Mouse (Mus musculus) forebrain, embryonic 14.5 days (tissue): ENCODE data around the gene Ifng. TPM values are rescaled to one million over a fixed set of nuclear protein-coding genes. Genes with fewer than 3 reads are reported as not detected.

Experiments
- ATAC-seq: fragments of 200-750 bp; cut with Nextera tagmentation; 2 replicates; pipeline ENCODE4 v1.8.0; 2017; ENCODE audit warnings: mild to moderate bottlenecking, moderate library complexity
- DNase-seq: peaks from one replicate; pipeline ENCODE4 v3.0.0-alpha.2; 2015; ENCODE audit warnings: low spot score
- H3K27ac ChIP-seq: fragments of 300-500 bp; sonication (generic); 2 replicates; pipeline ENCODE4 v1.5.1; 2014; ENCODE audit warnings: low read depth, mild to moderate bottlenecking, control low read depth, low read length, moderate library complexity
- H3K27me3 ChIP-seq: fragments of 300-500 bp; sonication (generic); replicated peaks from 2 replicates; pipeline ENCODE4 v1.6.1; 2014; ENCODE audit warnings: low read length, control low read depth, mixed read lengths; ENCODE audit not compliant: control insufficient read depth, insufficient read depth
- H3K36me3 ChIP-seq: fragments of 300-500 bp; sonication (generic); 2 replicates; pipeline ENCODE4 v1.6.1; 2014; ENCODE audit warnings: low read length, control low read depth; ENCODE audit not compliant: control insufficient read depth, insufficient read depth
- H3K4me1 ChIP-seq: fragments of 300-500 bp; sonication (generic); 2 replicates; pipeline ENCODE4 v1.6.1; 2014; ENCODE audit warnings: antibody characterized with exemption, low read length, control low read depth; ENCODE audit not compliant: control insufficient read depth, insufficient read depth
- H3K4me2 ChIP-seq: fragments of 300-500 bp; sonication (generic); 2 replicates; pipeline ENCODE4 v1.6.1; 2014; ENCODE audit warnings: mild to moderate bottlenecking, control low read depth, low read length
- H3K4me3 ChIP-seq: fragments of 300-500 bp; sonication (generic); 2 replicates; pipeline ENCODE4 v1.5.1; 2014; ENCODE audit warnings: low read depth, low read length, control low read depth
- H3K9ac ChIP-seq: fragments of 300-500 bp; sonication (generic); 2 replicates; pipeline ENCODE4 v1.6.1; 2014; ENCODE audit warnings: mild to moderate bottlenecking, low read length, control low read depth, moderate library complexity
- H3K9me3 ChIP-seq: fragments of 300-500 bp; sonication (generic); replicated peaks from 2 replicates; pipeline ENCODE4 v1.6.1; 2016; ENCODE audit warnings: low read length, control low read depth, mixed read lengths; ENCODE audit not compliant: control insufficient read depth
- WGBS: fragments of 180-500 bp; shearing (Covaris S2); extraction: QIAGEN DNeasy Blood & Tissue Kit; methylation state at CpG from one replicate; pipeline ENCODE4 v1.1.7; 2014; 5-methylcytosine and 5-hydroxymethylcytosine counted together
- polyA plus RNA-seq: library from polyadenylated mRNA; unstranded; fragments of >200 nt; fragmentation: Nextera tagmentation; extraction: Ambion mirVana; gene quantifications from 2 replicates; pipeline ENCODE4 v1.2.1, GENCODE M21; 2014

The Ifng gene
- polyA plus RNA-seq, 1 experiment from 2014 or later: not detected

DNA sequence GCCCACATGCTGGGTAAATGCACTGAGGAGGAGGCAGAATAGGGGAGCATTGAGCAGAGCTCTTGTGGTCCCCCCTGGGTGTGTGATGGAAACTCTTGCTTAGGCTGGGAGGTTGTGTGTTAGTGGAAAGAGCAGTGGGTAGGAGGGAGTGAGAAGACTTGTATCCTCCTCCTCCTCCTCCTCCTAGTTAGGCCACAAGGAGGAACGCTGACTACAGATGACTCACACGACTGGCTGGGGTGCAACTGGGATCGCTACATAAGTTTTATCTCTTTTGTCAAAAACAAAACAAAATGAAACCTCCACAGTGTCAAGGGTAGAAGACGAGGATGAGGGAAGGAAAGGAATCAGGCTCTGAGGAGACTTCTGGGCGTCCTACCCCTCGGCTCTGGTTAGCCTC lies 2.2 kb downstream of the Ifng start:
- H3K9ac ChIP-seq: no peak overlapping the region
- H3K4me2 ChIP-seq: no peak overlapping the region
- no peaks in the 10 kb centered on the region for H3K36me3 ChIP-seq
- DNase-seq (no peak), ATAC-seq (no peak)
- no peaks in the 10 kb centered on the region for H3K4me1 ChIP-seq
- H3K4me3 ChIP-seq: no peak overlapping the region
- no peaks in the 10 kb centered on the region for H3K9me3 ChIP-seq
- WGBS: 88% methylated on average over 6 of the region's 6 CpGs
- no peak overlapping the region for H3K27ac ChIP-seq
- no peaks in the 10 kb centered on the region for H3K27me3 ChIP-seq

- Histone ChIP-seq H3K36me3 (no peaks in the 10 kb centered on the region), H3K27ac (no peak overlapping the region), H3K4me2 (no peak overlapping the region), H3K27me3 (no peaks in the 10 kb centered on the region), H3K4me1 (no peaks in the 10 kb centered on the region), H3K4me3 (no peak overlapping the region), H3K9me3 (no peaks in the 10 kb centered on the region), H3K9ac (no peak overlapping the region)
- 95% methylated on average over 6 of the region's 6 CpGs for WGBS
- DNase-seq: no peak
- ATAC-seq: no peak
Observed at GRCm38 (mm10) chr10:118445021-118445420, 4.2 kb downstream of the Ifng start.

GRCm38 (mm10) chr10:118445502-118445901 lies 4.7 kb downstream of the Ifng start:
- Histone ChIP-seq H3K27me3 (no peaks in the 10 kb centered on the region), H3K36me3 (no peaks in the 10 kb centered on the region), H3K4me2 (no peak overlapping the region), H3K4me1 (no peaks in the 10 kb centered on the region), H3K27ac (no peak overlapping the region), H3K9ac (no peak overlapping the region), H3K9me3 (no peaks in the 10 kb centered on the region), H3K4me3 (no peak overlapping the region)
- no peak for DNase-seq
- ATAC-seq: no peak
- 66% methylated on average over 8 of the region's 8 CpGs for WGBS

DNA sequence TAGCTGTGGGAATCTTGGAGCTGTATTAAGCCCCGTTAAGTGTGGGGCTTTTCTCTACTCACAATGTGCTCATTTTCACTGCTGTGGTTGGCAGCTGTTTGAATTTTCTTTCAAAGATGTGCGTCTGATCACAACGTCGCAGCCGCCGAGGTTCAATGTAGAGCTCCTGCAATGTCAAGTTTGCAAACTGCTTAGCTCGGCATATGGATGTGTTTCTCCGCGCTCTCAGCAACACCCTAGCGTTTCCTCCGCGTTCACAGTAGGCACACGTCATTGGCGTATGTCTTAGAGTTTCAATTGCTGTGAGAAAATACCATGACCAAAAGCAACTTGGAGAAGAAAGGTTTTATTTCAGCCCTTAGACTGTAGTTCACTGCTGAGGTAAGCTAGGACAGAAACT lies 5.1 kb downstream of the Ifng start:
- no peak overlapping the region for H3K4me2 ChIP-seq
- no peak overlapping the region for H3K4me3 ChIP-seq
- DNase-seq (peak; percentile 7), ATAC-seq (no peak)
- 66% methylated on average over 14 of the region's 14 CpGs for WGBS
- H3K27ac ChIP-seq: no peak overlapping the region
- H3K9me3 ChIP-seq: no peaks in the 10 kb centered on the region
- no peaks in the 10 kb centered on the region for H3K27me3 ChIP-seq
- no peak overlapping the region for H3K9ac ChIP-seq
- H3K4me1 ChIP-seq: no peaks in the 10 kb centered on the region
- no peaks in the 10 kb centered on the region for H3K36me3 ChIP-seq

GRCm38 (mm10) chr10:118451747-118452146 lies 10.9 kb downstream of the Ifng start:
- Histone ChIP-seq H3K4me3 (no peak overlapping the region), H3K4me1 (no peaks in the 10 kb centered on the region), H3K9me3 (no peaks in the 10 kb centered on the region), H3K27me3 (no peaks in the 10 kb centered on the region), H3K4me2 (no peak overlapping the region), H3K27ac (no peak overlapping the region), H3K9ac (no peak overlapping the region), H3K36me3 (no peaks in the 10 kb centered on the region)
- DNase-seq (no peak), ATAC-seq (no peak)
- WGBS: 86% methylated on average over 2 of the region's 2 CpGs

DNA sequence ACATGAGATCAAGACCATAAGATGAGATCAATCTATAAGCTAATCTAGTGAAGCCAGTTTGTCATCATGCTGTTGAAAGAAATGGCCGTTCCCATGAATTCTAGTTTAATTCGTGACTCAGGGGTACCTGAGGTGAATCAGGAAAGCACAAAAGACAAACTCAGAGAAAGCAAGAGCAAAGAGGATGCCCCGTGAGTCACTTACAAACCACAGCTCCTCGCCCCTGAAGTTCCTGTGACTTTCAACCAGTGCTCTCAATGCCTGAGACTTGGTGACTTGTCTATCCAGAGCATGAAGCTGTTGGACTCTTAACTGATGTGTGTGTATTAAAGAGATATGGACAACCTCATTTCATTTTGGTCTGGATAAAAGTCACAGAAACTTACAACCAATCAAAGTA lies 17.9 kb downstream of the Ifng start:
- no peak overlapping the region for H3K27ac ChIP-seq
- H3K9ac ChIP-seq: no peak overlapping the region
- DNase-seq: no peak
- no peak overlapping the region for H3K4me2 ChIP-seq
- no peaks in the 10 kb centered on the region for H3K27me3 ChIP-seq
- H3K4me1 ChIP-seq: no peaks in the 10 kb centered on the region
- H3K9me3 ChIP-seq: no peaks in the 10 kb centered on the region; the same call in 1 of the 2 replicates
- H3K4me3 ChIP-seq: no peak overlapping the region
- ATAC-seq: no peak
- no peaks in the 10 kb centered on the region for H3K36me3 ChIP-seq
- WGBS: 86% methylated on average over 4 of the region's 4 CpGs

GRCm38 (mm10) chr10:118461126-118461767 lies 20.4 kb downstream of the Ifng start:
- Histone ChIP-seq H3K36me3 (no peaks in the 10 kb centered on the region), H3K9ac (no peak overlapping the region), H3K4me2 (no peak overlapping the region), H3K27ac (no peak overlapping the region), H3K4me3 (no peak overlapping the region), H3K9me3 (no peaks in the 10 kb centered on the region; the same call in 1 of the 2 replicates), H3K4me1 (no peaks in the 10 kb centered on the region), H3K27me3 (no peaks in the 10 kb centered on the region)
- DNase-seq: no peak
- no peak for ATAC-seq
- 51% methylated on average over 6 of the region's 6 CpGs for WGBS

DNA sequence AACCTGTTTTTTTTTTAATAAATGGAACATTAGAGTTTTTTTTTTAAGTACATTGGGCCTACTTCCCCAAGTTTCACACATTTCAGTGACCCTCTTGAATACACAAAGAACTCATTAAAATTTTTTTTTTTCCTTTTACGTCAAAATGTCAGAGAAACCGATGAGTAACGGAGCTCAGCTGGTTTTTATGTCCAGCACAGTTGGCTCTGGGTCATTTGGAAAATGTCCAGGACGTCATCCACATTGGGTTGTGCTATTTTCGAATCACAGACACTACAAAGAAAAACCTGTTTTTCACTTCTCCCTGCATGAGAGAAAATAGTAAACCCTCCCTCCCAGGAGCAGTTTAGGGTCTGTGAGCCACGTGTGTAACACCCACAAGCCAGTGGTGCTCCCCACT lies 25.6 kb downstream of the Ifng start:
- 68% methylated on average over 6 of the region's 6 CpGs for WGBS

DNA sequence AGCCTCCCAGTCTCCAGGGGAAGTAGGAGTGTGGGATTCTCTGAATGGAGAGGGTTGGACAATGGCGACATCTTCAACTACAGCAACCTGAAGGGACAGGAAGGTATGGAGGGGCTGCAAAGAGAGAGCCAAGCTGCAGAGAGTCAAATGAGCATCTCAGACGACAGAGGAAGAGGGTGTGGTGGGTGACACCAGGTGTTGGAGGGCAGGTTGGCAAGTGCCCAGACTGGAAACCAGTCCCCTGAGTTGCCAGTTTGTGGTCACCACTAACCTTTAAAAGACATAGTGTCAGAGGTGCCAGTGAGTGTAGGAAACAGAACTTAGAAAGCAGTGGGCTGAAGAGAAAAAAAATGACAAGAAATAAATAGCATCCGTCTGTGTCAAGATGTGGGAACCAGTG lies 28.2 kb downstream of the Ifng start:
- no peak overlapping the region for H3K9ac ChIP-seq
- no peak overlapping the region for H3K27ac ChIP-seq
- DNase-seq: no peak
- 89% methylated on average over 3 of the region's 3 CpGs for WGBS
- no peaks in the 10 kb centered on the region for H3K27me3 ChIP-seq
- H3K36me3 ChIP-seq: no peaks in the 10 kb centered on the region
- ATAC-seq: no peak
- no peaks in the 10 kb centered on the region; the same call in 1 of the 2 replicates for H3K9me3 ChIP-seq
- no peak overlapping the region for H3K4me3 ChIP-seq
- no peaks in the 10 kb centered on the region for H3K4me1 ChIP-seq
- no peak overlapping the region for H3K4me2 ChIP-seq

More for the DNA sequence above, 25.6 kb downstream of the Ifng start:
- no peak overlapping the region for H3K4me3 ChIP-seq
- no peak overlapping the region for H3K9ac ChIP-seq
- no peaks in the 10 kb centered on the region for H3K27me3 ChIP-seq
- H3K4me2 ChIP-seq: no peak overlapping the region
- peak; percentile 1 for DNase-seq
- no peaks in the 10 kb centered on the region; the same call in 1 of the 2 replicates for H3K9me3 ChIP-seq
- no peak overlapping the region for H3K27ac ChIP-seq
- H3K4me1 ChIP-seq: no peaks in the 10 kb centered on the region
- no peak for ATAC-seq
- no peaks in the 10 kb centered on the region for H3K36me3 ChIP-seq
